Mouse (Mus musculus) midbrain, embryonic 16.5 days (tissue): Measurements from ENCODE around the gene Tef. TPM values are rescaled to one million over a fixed set of nuclear protein-coding genes. Genes with fewer than 3 reads are reported as not detected.

ENCODE experiments used
- ATAC-seq: fragments of 200-750 bp; cut with Nextera tagmentation; 2 replicates; pipeline ENCODE4 v1.8.0; 2017; ENCODE audit warnings: moderate TSS enrichment
- H3K27ac ChIP-seq: fragments of 300-500 bp; sonication (generic); 2 replicates; pipeline ENCODE4 v1.5.1; 2014; ENCODE audit warnings: mild to moderate bottlenecking, low read length, mixed read lengths
- H3K27me3 ChIP-seq: fragments of 300-500 bp; sonication (generic); 2 replicates; pipeline ENCODE4 v1.6.1; 2014; ENCODE audit warnings: low read depth, low read length, mixed read lengths; ENCODE audit not compliant: control insufficient read depth, insufficient read depth
- H3K36me3 ChIP-seq: fragments of 300-500 bp; sonication (generic); 2 replicates; pipeline ENCODE4 v1.6.1; 2014; ENCODE audit warnings: mild to moderate bottlenecking, low read length, moderate library complexity, mixed read lengths; ENCODE audit not compliant: control insufficient read depth, insufficient read depth
- H3K4me1 ChIP-seq: fragments of 300-500 bp; sonication (generic); 2 replicates; pipeline ENCODE4 v1.6.1; 2014; ENCODE audit warnings: mild to moderate bottlenecking, low read length, mixed read lengths; ENCODE audit not compliant: control insufficient read depth, insufficient read depth
- H3K4me2 ChIP-seq: fragments of 300-500 bp; sonication (generic); 2 replicates; pipeline ENCODE4 v1.6.1; 2014; ENCODE audit warnings: mild to moderate bottlenecking, low read length, mixed read lengths
- H3K4me3 ChIP-seq: fragments of 300-500 bp; sonication (generic); 2 replicates; pipeline ENCODE4 v1.5.1; 2014; ENCODE audit warnings: low read depth, mild to moderate bottlenecking, low read length, moderate library complexity, mixed read lengths
- H3K9ac ChIP-seq: fragments of 300-500 bp; sonication (generic); 2 replicates; pipeline ENCODE4 v1.6.1; 2014; ENCODE audit warnings: low read depth, low read length, mixed read lengths
- H3K9me3 ChIP-seq: fragments of 300-500 bp; sonication (generic); replicated peaks from 2 replicates; pipeline ENCODE4 v1.6.1; 2014; ENCODE audit warnings: mild to moderate bottlenecking, low read length, mixed read lengths; ENCODE audit not compliant: control insufficient read depth, poor library complexity, severe bottlenecking
- WGBS: fragments of 180-500 bp; shearing (Covaris S2); extraction: QIAGEN DNeasy Blood & Tissue Kit; methylation state at CpG from one replicate; pipeline ENCODE4 v1.1.7; 2014; 5-methylcytosine and 5-hydroxymethylcytosine counted together
- polyA plus RNA-seq: library from polyadenylated mRNA; unstranded; fragments of >200 nt; fragmentation: Nextera tagmentation; extraction: Ambion mirVana; gene quantifications from 2 replicates; pipeline ENCODE4 v1.2.1, GENCODE M21; 2015

Tef gene
- polyA plus RNA-seq, 1 experiment from 2014 or later: 22.7 TPM

- no peak overlapping the region for H3K9ac ChIP-seq
- no peak overlapping the region for H3K4me2 ChIP-seq
- no peak overlapping the region for H3K4me3 ChIP-seq
- H3K27me3 ChIP-seq: no peaks in the 10 kb centered on the region
- peaks cover 32% of the 10 kb centered on the region for H3K36me3 ChIP-seq
- H3K9me3 ChIP-seq: no peaks in the 10 kb centered on the region
- H3K4me1 ChIP-seq: no peaks in the 10 kb centered on the region
- 96% methylated on average over 9 of the region's 9 CpGs for WGBS
- H3K27ac ChIP-seq: no peak overlapping the region
- no peak for ATAC-seq
These were observed 9.8 kb upstream of the Tef start for GRCm38 (mm10) chr15:81792444-81792843.

GRCm38 (mm10) chr15:81796228-81796627 lies 6.0 kb upstream of the Tef start:
- Histone ChIP-seq H3K36me3 (peaks cover 24% of the 10 kb centered on the region), H3K4me3 (no peak overlapping the region), H3K27me3 (no peaks in the 10 kb centered on the region), H3K27ac (no peak overlapping the region), H3K4me1 (no peaks in the 10 kb centered on the region), H3K9ac (no peak overlapping the region), H3K9me3 (no peaks in the 10 kb centered on the region), H3K4me2 (no peak overlapping the region)
- WGBS: 84% methylated on average over 3 of the region's 3 CpGs
- no peak for ATAC-seq

GRCm38 (mm10) chr15:81797861-81798260 lies 4.4 kb upstream of the Tef start:
- peaks cover 10% of the 10 kb centered on the region for H3K36me3 ChIP-seq
- H3K4me2 ChIP-seq: no peak overlapping the region
- no peaks in the 10 kb centered on the region for H3K9me3 ChIP-seq
- peaks cover 10% of the 10 kb centered on the region for H3K4me1 ChIP-seq
- H3K27me3 ChIP-seq: no peaks in the 10 kb centered on the region
- WGBS: 88% methylated on average over 6 of the region's 6 CpGs
- no peak overlapping the region for H3K9ac ChIP-seq
- H3K4me3 ChIP-seq: no peak overlapping the region
- no peak overlapping the region for H3K27ac ChIP-seq
- no peak for ATAC-seq

GRCm38 (mm10) chr15:81798421-81798820 lies 3.8 kb upstream of the Tef start:
- Histone ChIP-seq H3K4me2 (no peak overlapping the region), H3K36me3 (peaks cover 4% of the 10 kb centered on the region; the same call in 1 of the 2 replicates), H3K4me1 (peaks cover 12% of the 10 kb centered on the region), H3K9ac (no peak overlapping the region), H3K4me3 (no peak overlapping the region), H3K27me3 (no peaks in the 10 kb centered on the region), H3K27ac (no peak overlapping the region), H3K9me3 (no peaks in the 10 kb centered on the region)
- WGBS: 95% methylated on average over 4 of the region's 4 CpGs
- no peak for ATAC-seq

GRCm38 (mm10) chr15:81800391-81800790 lies 1.8 kb upstream of the Tef start:
- no peak for ATAC-seq
- peaks cover 12% of the 10 kb centered on the region for H3K4me1 ChIP-seq
- no peaks in the 10 kb centered on the region for H3K9me3 ChIP-seq
- H3K36me3 ChIP-seq: no peaks in the 10 kb centered on the region
- 76% methylated on average over 3 of the region's 3 CpGs for whole genome bisulfite sequencing
- no peak overlapping the region for H3K9ac ChIP-seq
- no peak overlapping the region for H3K27ac ChIP-seq
- H3K4me2 ChIP-seq: no peak overlapping the region
- no peak overlapping the region for H3K4me3 ChIP-seq
- H3K27me3 ChIP-seq: no peaks in the 10 kb centered on the region

GRCm38 (mm10) chr15:81802941-81803351 lies 725 bp downstream of the Tef start:
- Histone ChIP-seq H3K27ac (peak overlapping the region; percentile 65), H3K4me1 (peaks cover 12% of the 10 kb centered on the region), H3K4me2 (peak overlapping the region; percentile 65), H3K9me3 (no peaks in the 10 kb centered on the region), H3K36me3 (no peaks in the 10 kb centered on the region), H3K9ac (peak overlapping the region; percentile 60), H3K27me3 (no peaks in the 10 kb centered on the region), H3K4me3 (peak overlapping the region; percentile 33)
- peak; percentile 19; the same call in 1 of the 2 replicates for ATAC-seq
- WGBS: 13% methylated on average over 8 of the region's 8 CpGs

GRCm38 (mm10) chr15:81803425-81803951 lies 1.3 kb downstream of the Tef start:
- H3K4me2 ChIP-seq: peak overlapping the region; percentile 65; the same call in 1 of the 2 replicates
- no peaks in the 10 kb centered on the region for H3K27me3 ChIP-seq
- no peak for ATAC-seq
- no peaks in the 10 kb centered on the region for H3K9me3 ChIP-seq
- WGBS: 56% methylated on average over 4 of the region's 4 CpGs
- no peaks in the 10 kb centered on the region for H3K36me3 ChIP-seq
- no peak overlapping the region for H3K9ac ChIP-seq
- H3K4me3 ChIP-seq: no peak overlapping the region
- peaks cover 12% of the 10 kb centered on the region for H3K4me1 ChIP-seq
- H3K27ac ChIP-seq: no peak overlapping the region

- 61% methylated on average over 1 of the region's 1 CpGs for WGBS
- H3K27me3 ChIP-seq: no peaks in the 10 kb centered on the region
- no peak overlapping the region for H3K27ac ChIP-seq
- peaks cover 12% of the 10 kb centered on the region for H3K4me1 ChIP-seq
- H3K9me3 ChIP-seq: no peaks in the 10 kb centered on the region
- no peak overlapping the region for H3K9ac ChIP-seq
- H3K4me3 ChIP-seq: no peak overlapping the region
- no peak for ATAC-seq
- no peaks in the 10 kb centered on the region for H3K36me3 ChIP-seq
- H3K4me2 ChIP-seq: no peak overlapping the region
These were observed 2.0 kb downstream of the Tef start for GRCm38 (mm10) chr15:81804172-81804571.

- ATAC-seq: no peak
- 80% methylated on average over 3 of the region's 3 CpGs for WGBS
- Histone ChIP-seq H3K4me1 (peaks cover 14% of the 10 kb centered on the region), H3K4me2 (no peak overlapping the region), H3K9me3 (no peaks in the 10 kb centered on the region), H3K27ac (no peak overlapping the region), H3K27me3 (no peaks in the 10 kb centered on the region), H3K9ac (no peak overlapping the region), H3K4me3 (no peak overlapping the region), H3K36me3 (no peaks in the 10 kb centered on the region)
These were observed 2.7 kb downstream of the Tef start for GRCm38 (mm10) chr15:81804883-81805282.
